Mouse (Mus musculus) liver, adult 10 weeks (tissue): ENCODE measurements around the gene Ube2h. TPM values are rescaled to one million over a fixed set of nuclear protein-coding genes. Genes with fewer than 3 reads are reported as not detected.

Experiments
- polyA plus RNA-seq: library from polyadenylated mRNA; stranded (reverse); fragments of 350-450 nt; fragmentation: Illumina TruSeq; extraction: RNeasy Lipid Tissue Mini Kit (QIAGEN cat#74804); gene quantifications from one replicate; pipeline ENCODE4 v1.2.3, GENCODE M21; 2014; ENCODE audit warnings: low read depth, low replicate concordance

Ube2h gene
- polyA plus RNA-seq = 50.6 TPM

GRCm38 (mm10) chr6:30304399-30304917 lies at the start of gene Ube2h:
Ube2h (minus strand) TSS chr6:30304539.

Other genes starting within 250 kb of the Ube2h start
- 2.2 TPM for gene Zc3hc1, start 86.5 kb upstream of the Ube2h start, polyA plus RNA-seq
- 24.2 TPM for gene Klhdc10, start 97.3 kb upstream of the Ube2h start, polyA plus RNA-seq
- gene Tmem209, start 205.2 kb upstream of the Ube2h start, polyA plus RNA-seq = 17.3 TPM
- gene Ssmem1, start 205.3 kb upstream of the Ube2h start, polyA plus RNA-seq = not detected
- gene Cpa2, start 237.0 kb upstream of the Ube2h start, polyA plus RNA-seq = not detected